Mouse (Mus musculus): ENCODE data around the gene Dynlt1c.
"Not testable (repeated sequence)": the region's sequence is repeated elsewhere in the genome, so short reads cannot be mapped to it uniquely, and the experiment has no call there.

- TF ChIP-seq GATA1 (IDR thresholded peaks at IDR 0.05; ENCODE audit: borderline replicate concordance, low read length); FLI1 (IDR thresholded peaks at IDR 0.05; ENCODE audit: low read length): not testable (repeated sequence)
Measured at GRCm38 (mm10) chr17:6644673-6645072, 43.2 kb downstream of the Dynlt1c start.

All from megakaryocyte, embryonic 14.5 days (primary cell).